Comparison of ENCODE assay signal across 7 mouse cellular contexts in genomic region chr4:41050726-41051675, GRCm38 (mm10). TPM values are rescaled to one million over a fixed set of nuclear protein-coding genes. Genes with fewer than 3 reads are reported as not detected.
DNase-seq lines count a peak whose midpoint lies in the region; ATAC-seq and TF ChIP-seq lines count a peak whose summit lies in the region.

No protein-coding gene starts in this region.

- H3K4me2 ChIP-seq in intestine, postnatal 0 days (replicated peaks; ENCODE audit: low read depth): peak overlapping the region; percentile 37; the same call in 1 of the 2 replicates
- peak overlapping the region; percentile 44 for H3K4me2 ChIP-seq in midbrain, embryonic 12.5 days (replicated peaks)

- WGBS in intestine, postnatal 0 days: 38% methylated on average over 16 of the region's 16 CpGs
- WGBS in midbrain, embryonic 12.5 days: 38% methylated on average over 16 of the region's 16 CpGs

- intact Hi-C loops in left cerebral cortex, postnatal 4 days (cut with DNase I): loop anchor here (5.0 to 10.0 kb wide), 4 partner anchors 66 to 654 kb away; no protein-coding TSS in a partner anchor

- no peak overlapping the region for H3K27ac ChIP-seq in intestine, postnatal 0 days (ENCODE audit: low read depth, low read length)
- no peak overlapping the region for H3K27ac ChIP-seq in midbrain, embryonic 12.5 days (replicated peaks)

- no peaks in the 10 kb centered on the region for H3K27me3 ChIP-seq in intestine, postnatal 0 days (replicated peaks; ENCODE audit: control insufficient read depth, insufficient read depth, low read length)
- 0 out of 2 replicates have a peak, but pooled peaks cover 6% of the 10 kb centered on the region for H3K27me3 ChIP-seq in midbrain, embryonic 12.5 days

- no peaks in the 10 kb centered on the region for H3K9me3 ChIP-seq in intestine, postnatal 0 days (ENCODE audit: control insufficient read depth)
- H3K9me3 ChIP-seq in midbrain, embryonic 12.5 days: no peaks in the 10 kb centered on the region

- no peak overlapping the region for H3K9ac ChIP-seq in intestine, postnatal 0 days (ENCODE audit: low read depth, low read length)
- peak overlapping the region; percentile 46; the same call in 1 of the 2 replicates for H3K9ac ChIP-seq in midbrain, embryonic 12.5 days (replicated peaks)

- peak; percentile 94 for TF ChIP-seq CTCF in intestine, postnatal 0 days (IDR thresholded peaks at IDR 0.05; ENCODE audit: low read depth)

- H3K4me3 ChIP-seq in intestine, postnatal 0 days (ENCODE audit: low read depth, low read length): no peak overlapping the region
- H3K4me3 ChIP-seq in midbrain, embryonic 12.5 days: 0 out of 2 replicates have a peak overlapping the region, but pooled peaks have one; percentile 7

- no peak for ATAC-seq in intestine, postnatal 0 days
- peak; percentile 56; the same call in 1 of the 2 replicates for ATAC-seq in midbrain, embryonic 12.5 days (ENCODE audit: low FRiP score, low read depth)

- H3K4me1 ChIP-seq in intestine, postnatal 0 days (replicated peaks; ENCODE audit: control insufficient read depth, insufficient read depth, low read length): no peaks in the 10 kb centered on the region
- H3K4me1 ChIP-seq in midbrain, embryonic 12.5 days: peaks cover 3% of the 10 kb centered on the region; the same call in 1 of the 2 replicates

- DNase-seq in adrenal gland, adult 8-10 months: peak; percentile 59
- DNase-seq in embryo, embryonic 11.5 days (ENCODE audit: low read depth, low spot score): peak; percentile 76
- DNase-seq in gastrocnemius, postnatal 4 days (ENCODE audit: low spot score in 2 of 2): peak; percentile 69 to 89
- peak; percentile 89 for DNase-seq in left cerebral cortex, postnatal 4 days
- peak; percentile 65 for DNase-seq in skeletal muscle tissue, adult 2 months (ENCODE audit: low read depth, low spot score)

- no peaks in the 10 kb centered on the region for H3K36me3 ChIP-seq in intestine, postnatal 0 days (ENCODE audit: control insufficient read depth, insufficient read depth)
- no peaks in the 10 kb centered on the region for H3K36me3 ChIP-seq in midbrain, embryonic 12.5 days

RNA-seq across cellular contexts. Expression of gene Aqp7, which starts 3.1 kb away (rescaled TPM):
- total RNA-seq in adrenal gland, adult 8-10 months (2022): 10 to 100 TPM in 3 of 4 experiments, 1 to 10 TPM in 1; 7.3 to 30.3 (median 14.6) TPM
- 10 to 100 TPM in 1 of 2 experiments, 1 to 10 TPM in 1; 8.2 to 10.5 TPM for total RNA-seq in gastrocnemius, postnatal 4 days (2021)
- polyA plus RNA-seq in intestine, postnatal 0 days (2015; fragmentation: Nextera tagmentation; extraction: Ambion mirVana): 9.9 and 14.1 TPM in 2 replicates
- not detected for total RNA-seq in left cerebral cortex, postnatal 4 days (2021)
- not detected in 2 replicates for polyA plus RNA-seq in midbrain, embryonic 12.5 days (2016; fragmentation: Nextera tagmentation; extraction: Ambion mirVana)

RNA-seq across cellular contexts. Expression of gene Aqp3, which starts 47.0 kb away (rescaled TPM):
- total RNA-seq in adrenal gland, adult 8-10 months (2022): under 1 TPM in 2 of 4 experiments, not detected in 2; 0.16 to 0.31 TPM
- total RNA-seq in gastrocnemius, postnatal 4 days (2021): under 1 TPM in 1 of 2 experiments, not detected in 1; 0.49 TPM
- polyA plus RNA-seq in intestine, postnatal 0 days (2015; fragmentation: Nextera tagmentation; extraction: Ambion mirVana): 4.1 and 7.4 TPM in 2 replicates
- total RNA-seq in left cerebral cortex, postnatal 4 days (2021): under 1 TPM in 1 of 2 experiments, not detected in 1; 0.20 TPM
- polyA plus RNA-seq in midbrain, embryonic 12.5 days (2016; fragmentation: Nextera tagmentation; extraction: Ambion mirVana): 0.65 and 0.93 TPM in 2 replicates

Comparison
In these comparisons a context has a peak if more than half of its experiments do, and no peak if none do; other contexts are left out.
1. RNA of gene Aqp7, which starts 3.1 kb away (total RNA-seq): 7.3 to 30.3 TPM in adrenal gland, adult 8-10 months and 8.2 to 10.5 TPM in gastrocnemius, postnatal 4 days; not detected in left cerebral cortex, postnatal 4 days; every median in the first group is over 4 times any median in the second.
2. Peak in every context shown above with its lines, with median percentiles within 50 percentile points of each other: DNase-seq.